Mouse (Mus musculus) midbrain, postnatal 0 days (tissue): ENCODE results near the gene Dok4. TPM values are rescaled to one million over a fixed set of nuclear protein-coding genes. Genes with fewer than 3 reads are reported as not detected.
A peak's percentile ranks its signal among the peaks of the same experiment; 100 is the strongest.

Experiments
- ATAC-seq: fragments of 200-750 bp; cut with Nextera tagmentation; 2 replicates; pipeline ENCODE4 v1.8.0; 2017; ENCODE audit warnings: moderate number of reproducible peaks, mild to moderate bottlenecking, moderate TSS enrichment, moderate library complexity; ENCODE audit not compliant: low FRiP score
- DNase-seq: peaks from one replicate; pipeline ENCODE4 v3.0.0-alpha.2; 2015; ENCODE audit warnings: low spot score
- H3K27ac ChIP-seq: fragments of 300-500 bp; sonication (generic); 2 replicates; pipeline ENCODE4 v1.5.1; 2014; ENCODE audit warnings: low read depth, mild to moderate bottlenecking, low read length, mixed read lengths
- H3K27me3 ChIP-seq: fragments of 300-500 bp; sonication (generic); 2 replicates; pipeline ENCODE4 v1.6.1; 2014; ENCODE audit warnings: low read length, control low read depth, mixed read lengths; ENCODE audit not compliant: insufficient read depth
- H3K36me3 ChIP-seq: fragments of 300-500 bp; sonication (generic); 2 replicates; pipeline ENCODE4 v1.6.1; 2014; ENCODE audit warnings: low read length, control low read depth, mixed read lengths; ENCODE audit not compliant: insufficient read depth
- H3K4me1 ChIP-seq: fragments of 300-500 bp; sonication (generic); 2 replicates; pipeline ENCODE4 v1.6.1; 2014; ENCODE audit warnings: mild to moderate bottlenecking, control low read depth, antibody characterized with exemption, low read length, mixed read lengths; ENCODE audit not compliant: insufficient read depth
- H3K4me2 ChIP-seq: fragments of 300-500 bp; sonication (generic); 2 replicates; pipeline ENCODE4 v1.6.1; 2014; ENCODE audit warnings: low read depth, mild to moderate bottlenecking, low read length, mixed read lengths; ENCODE audit not compliant: poor library complexity, severe bottlenecking
- H3K4me3 ChIP-seq: fragments of 300-500 bp; sonication (generic); 2 replicates; pipeline ENCODE4 v1.5.1; 2014; ENCODE audit warnings: low read depth, mild to moderate bottlenecking, low read length, moderate library complexity
- H3K9ac ChIP-seq: fragments of 300-500 bp; sonication (generic); replicated peaks from 2 replicates; pipeline ENCODE4 v1.6.1; 2014; ENCODE audit warnings: mild to moderate bottlenecking, low read length, moderate library complexity, mixed read lengths; ENCODE audit not compliant: poor library complexity, severe bottlenecking
- H3K9me3 ChIP-seq: fragments of 300-500 bp; sonication (generic); 2 replicates; pipeline ENCODE4 v1.6.1; 2016; ENCODE audit warnings: low read length, control low read depth
- CTCF ChIP-seq: IDR thresholded peaks from 2 replicates; pipeline ENCODE4 v1.5.1; 2016; ENCODE audit warnings: antibody characterized with exemption, mild to moderate bottlenecking
- whole genome bisulfite sequencing: fragments of 180-500 bp; shearing (Covaris S2); extraction: QIAGEN DNeasy Blood & Tissue Kit; methylation state at CpG from one replicate; pipeline ENCODE4 v1.1.7; 2014; 5-methylcytosine and 5-hydroxymethylcytosine counted together
- polyA plus RNA-seq: library from polyadenylated mRNA; unstranded; fragments of >200 nt; fragmentation: Nextera tagmentation; extraction: Ambion mirVana; gene quantifications from 2 replicates; pipeline ENCODE4 v1.2.1, GENCODE M21; 2015
- total RNA-seq: library from RNA; depleted of rRNA; stranded (reverse); fragments of >200 nt; gene quantifications from 2 replicates; pipeline ENCODE4 v1.2.3, GENCODE M21; 2014

Dok4 gene
- total and polyA plus RNA-seq, 2 experiments from 2014 or later: 95.0 to 155 TPM

DNA sequence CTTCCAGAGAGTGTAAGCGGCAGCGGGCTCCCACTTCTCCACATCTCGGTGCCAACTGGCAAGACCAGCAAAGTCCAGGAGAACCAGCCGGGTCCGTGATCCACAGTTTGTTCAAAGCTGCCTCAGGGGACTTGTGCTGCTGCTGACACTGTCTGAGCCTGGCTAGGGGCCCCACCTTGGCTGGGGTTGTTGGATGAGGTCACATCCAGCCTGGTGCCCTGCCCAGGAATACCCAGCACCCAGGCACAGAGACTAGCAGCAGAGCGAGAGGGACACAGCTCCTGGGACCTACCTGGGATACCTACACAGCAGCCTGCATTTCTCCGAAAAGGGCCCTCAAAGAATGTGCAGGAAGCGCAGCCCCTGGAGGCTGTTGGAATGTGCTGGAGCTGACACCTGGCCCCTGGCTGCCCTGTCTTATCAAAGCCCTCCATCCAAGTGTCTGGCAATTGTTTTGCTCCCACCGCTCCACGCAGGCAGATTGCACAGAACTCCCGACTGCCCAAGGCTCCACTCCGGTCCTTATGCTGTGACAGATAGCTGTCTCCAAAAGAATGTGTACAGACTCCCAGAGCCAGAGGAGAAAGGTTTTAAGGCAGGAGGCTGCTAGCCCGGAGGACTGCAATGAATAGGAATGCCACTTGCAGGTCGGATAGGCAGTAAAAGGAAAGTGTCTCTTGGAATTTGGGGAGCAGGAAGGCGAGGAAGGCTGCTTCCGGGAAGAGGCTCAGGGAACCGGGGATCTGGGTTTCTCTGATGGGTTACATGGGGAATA, 847 bp downstream of the Dok4 start:
- Histone ChIP-seq H3K9ac (peak overlapping the region; percentile 44), H3K9me3 (no peaks in the 10 kb centered on the region), H3K36me3 (no peaks in the 10 kb centered on the region), H3K27ac (no peak overlapping the region), H3K4me2 (peak overlapping the region; percentile 80), H3K27me3 (peaks cover 11% of the 10 kb centered on the region; the same call in 1 of the 2 replicates), H3K4me3 (peak overlapping the region; percentile 52), H3K4me1 (no peaks in the 10 kb centered on the region; the same call in 1 of the 2 replicates)
- DNase-seq (no peak), ATAC-seq (no peak)
- no peak for TF ChIP-seq CTCF
- WGBS: 19% methylated on average over 17 of the region's 17 CpGs

GRCm38 (mm10) chr8:94874358-94874757, 1.8 kb downstream of the Dok4 start:
- Histone ChIP-seq H3K4me2 (peak overlapping the region; percentile 80), H3K4me1 (peaks cover 5% of the 10 kb centered on the region), H3K4me3 (no peak overlapping the region)

DNA sequence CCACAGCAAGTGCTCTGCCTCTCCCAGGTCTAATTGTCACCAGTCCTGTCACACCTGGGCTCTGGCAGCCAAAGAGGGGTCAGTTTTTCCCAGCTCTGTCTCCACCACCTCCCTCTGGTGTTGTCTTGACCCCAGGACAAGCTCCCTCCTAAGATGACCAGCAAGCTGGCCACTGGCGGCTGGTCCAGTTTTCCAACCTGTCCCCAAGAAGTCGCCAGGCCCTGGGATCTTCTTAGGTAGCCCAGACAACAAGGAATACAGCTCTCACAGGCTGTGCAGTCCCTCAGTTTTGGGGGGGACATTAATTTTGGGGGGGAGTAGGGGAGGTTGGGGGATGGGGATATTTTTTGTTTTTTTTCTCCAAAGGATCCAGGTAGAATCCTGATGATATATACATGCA, 3.6 kb downstream of the Dok4 start:
- TF ChIP-seq CTCF: no peak
- peaks cover 11% of the 10 kb centered on the region; the same call in 1 of the 2 replicates for H3K27me3 ChIP-seq
- H3K4me3 ChIP-seq: no peak overlapping the region
- no peaks in the 10 kb centered on the region for H3K9me3 ChIP-seq
- no peaks in the 10 kb centered on the region for H3K36me3 ChIP-seq
- peaks cover 17% of the 10 kb centered on the region for H3K4me1 ChIP-seq
- no peak overlapping the region for H3K9ac ChIP-seq
- ATAC-seq (no peak), DNase-seq (no peak)
- H3K4me2 ChIP-seq: no peak overlapping the region
- no peak overlapping the region for H3K27ac ChIP-seq
- WGBS: 82% methylated on average over 2 of the region's 2 CpGs

More at GRCm38 (mm10) chr8:94874358-94874757, 1.8 kb downstream of the Dok4 start:
- no peaks in the 10 kb centered on the region for H3K36me3 ChIP-seq
- H3K27ac ChIP-seq: no peak overlapping the region
- no peak for ATAC-seq
- TF ChIP-seq CTCF: peak; percentile 85
- no peak overlapping the region for H3K9ac ChIP-seq
- H3K9me3 ChIP-seq: no peaks in the 10 kb centered on the region
- H3K27me3 ChIP-seq: peaks cover 11% of the 10 kb centered on the region; the same call in 1 of the 2 replicates
- DNase-seq: peak; percentile 55
- WGBS: 13% methylated on average over 6 of the region's 6 CpGs

DNA sequence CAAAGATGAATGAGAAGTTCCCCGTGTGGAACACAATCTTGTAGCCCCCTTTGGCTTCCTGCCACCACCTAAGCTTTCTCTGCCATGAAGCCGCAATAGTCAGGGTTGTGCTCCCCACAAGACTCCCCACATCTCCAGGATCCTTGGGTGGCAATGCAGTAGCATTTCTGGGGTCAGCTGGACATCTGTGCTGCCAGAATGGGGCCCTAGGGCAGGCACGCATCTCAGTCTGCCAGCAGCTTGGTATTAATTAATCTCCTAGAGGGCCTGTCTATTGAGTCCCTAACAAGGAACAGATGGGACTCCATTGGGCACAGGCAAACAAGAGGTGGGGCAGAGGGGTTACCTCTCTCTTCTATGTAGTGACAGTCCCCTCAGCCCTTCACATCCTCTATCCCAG, 4.0 kb downstream of the Dok4 start:
- WGBS: 31% methylated on average over 3 of the region's 3 CpGs
- Histone ChIP-seq H3K4me2 (no peak overlapping the region), H3K4me3 (no peak overlapping the region), H3K4me1 (peaks cover 17% of the 10 kb centered on the region), H3K27me3 (peaks cover 11% of the 10 kb centered on the region; the same call in 1 of the 2 replicates), H3K9ac (no peak overlapping the region), H3K27ac (no peak overlapping the region), H3K36me3 (no peaks in the 10 kb centered on the region), H3K9me3 (no peaks in the 10 kb centered on the region)
- ATAC-seq (no peak), DNase-seq (peak; percentile 29)
- no peak for TF ChIP-seq CTCF

GRCm38 (mm10) chr8:94871108-94871894, 4.8 kb downstream of the Dok4 start:
- DNase-seq (peak; percentile 92), ATAC-seq (peak; percentile 80)
- Histone ChIP-seq H3K4me2 (peak overlapping the region; percentile 91), H3K4me3 (peak overlapping the region; percentile 66), H3K9ac (peak overlapping the region; percentile 88), H3K4me1 (peaks cover 17% of the 10 kb centered on the region), H3K9me3 (no peaks in the 10 kb centered on the region), H3K27ac (peak overlapping the region; percentile 81), H3K27me3 (peaks cover 7% of the 10 kb centered on the region; the same call in 1 of the 2 replicates), H3K36me3 (peaks cover 8% of the 10 kb centered on the region)
- TF ChIP-seq CTCF: peak; percentile 41
- WGBS: 8% methylated on average over 6 of the region's 7 CpGs
